Mouse (Mus musculus) lung, embryonic 14.5 days (tissue): Measurements from ENCODE around the gene Lgals2. TPM values are rescaled to one million over a fixed set of nuclear protein-coding genes. Genes with fewer than 3 reads are reported as not detected.

Experiments used
- ATAC-seq: fragments of 200-750 bp; cut with Nextera tagmentation; 2 replicates; pipeline ENCODE4 v1.8.0; 2017; ENCODE audit warnings: mild to moderate bottlenecking, moderate TSS enrichment, moderate library complexity; ENCODE audit not compliant: insufficient read depth
- DNase-seq: peaks from one replicate; pipeline ENCODE4 v3.0.0-alpha.2; 2015
- H3K27ac ChIP-seq: fragments of 300-500 bp; sonication (generic); 2 replicates; pipeline ENCODE4 v1.5.1; 2014; ENCODE audit warnings: low read depth, mild to moderate bottlenecking, moderate library complexity
- H3K27me3 ChIP-seq: fragments of 300-500 bp; sonication (generic); 2 replicates; pipeline ENCODE4 v1.6.1; 2014; ENCODE audit warnings: low read length, control low read depth; ENCODE audit not compliant: insufficient read depth
- H3K36me3 ChIP-seq: fragments of 300-500 bp; sonication (generic); 2 replicates; pipeline ENCODE4 v1.6.1; 2014; ENCODE audit warnings: control low read depth; ENCODE audit not compliant: insufficient read depth
- H3K4me1 ChIP-seq: fragments of 300-500 bp; sonication (generic); 2 replicates; pipeline ENCODE4 v1.6.1; 2014; ENCODE audit warnings: antibody characterized with exemption, control low read depth; ENCODE audit not compliant: insufficient read depth
- H3K4me2 ChIP-seq: fragments of 300-500 bp; sonication (generic); 2 replicates; pipeline ENCODE4 v1.6.1; 2014; ENCODE audit warnings: mild to moderate bottlenecking
- H3K4me3 ChIP-seq: fragments of 300-500 bp; sonication (generic); 2 replicates; pipeline ENCODE4 v1.5.1; 2014; ENCODE audit warnings: low read depth, low read length
- H3K9ac ChIP-seq: fragments of 300-500 bp; sonication (generic); 2 replicates; pipeline ENCODE4 v1.6.1; 2014
- H3K9me3 ChIP-seq: fragments of 300-500 bp; sonication (generic); 2 replicates; pipeline ENCODE4 v1.6.1; 2016; ENCODE audit warnings: low read depth, low read length, control low read depth
- CTCF ChIP-seq: IDR thresholded peaks from 2 replicates; pipeline ENCODE4 v1.5.1; 2016; ENCODE audit warnings: antibody characterized with exemption, low read depth
- WGBS: fragments of 180-500 bp; shearing (Covaris S2); extraction: QIAGEN DNeasy Blood & Tissue Kit; methylation state at CpG from one replicate; pipeline ENCODE4 v1.1.7; 2014; 5-methylcytosine and 5-hydroxymethylcytosine counted together
- polyA plus RNA-seq: library from polyadenylated mRNA; unstranded; fragments of >200 nt; fragmentation: Nextera tagmentation; extraction: Ambion mirVana; gene quantifications from 2 replicates; pipeline ENCODE4 v1.2.1, GENCODE M21; 2014

Gene Lgals2
- polyA plus RNA-seq, 1 experiment from 2014 or later: 0.34 TPM

GRCm38 (mm10) chr15:78832701-78833123, 22.6 kb downstream of the Lgals2 start:
- WGBS: 18% methylated on average over 14 of the region's 14 CpGs
- peaks cover 52% of the 10 kb centered on the region for H3K4me1 ChIP-seq

GRCm38 (mm10) chr15:78831720-78832657, 23.3 kb downstream of the Lgals2 start:
- H3K27ac ChIP-seq: peak overlapping the region; percentile 97
- H3K4me2 ChIP-seq: peak overlapping the region; percentile 51
- no peaks in the 10 kb centered on the region for H3K9me3 ChIP-seq
- peak; percentile 83 for DNase-seq
- no peak for TF ChIP-seq CTCF
- ATAC-seq: peak; percentile 76
- peaks cover 52% of the 10 kb centered on the region for H3K4me1 ChIP-seq
- peak overlapping the region; percentile 23 for H3K9ac ChIP-seq
- H3K27me3 ChIP-seq: no peaks in the 10 kb centered on the region
- H3K36me3 ChIP-seq: no peaks in the 10 kb centered on the region
- H3K4me3 ChIP-seq: peak overlapping the region; percentile 19
- WGBS: 32% methylated on average over 19 of the region's 19 CpGs

More at GRCm38 (mm10) chr15:78832701-78833123, 22.6 kb downstream of the Lgals2 start:
- H3K27me3 ChIP-seq: no peaks in the 10 kb centered on the region
- peak overlapping the region; percentile 51 for H3K4me2 ChIP-seq
- H3K36me3 ChIP-seq: no peaks in the 10 kb centered on the region
- DNase-seq (peak; percentile 85), ATAC-seq (peak; percentile 74)
- H3K4me3 ChIP-seq: peak overlapping the region; percentile 4; the same call in 1 of the 2 replicates
- no peaks in the 10 kb centered on the region for H3K9me3 ChIP-seq
- H3K27ac ChIP-seq: peak overlapping the region; percentile 97
- no peak for TF ChIP-seq CTCF
- H3K9ac ChIP-seq: peak overlapping the region; percentile 34; the same call in 1 of the 2 replicates

- Histone ChIP-seq H3K4me2 (peak overlapping the region; percentile 51; the same call in 1 of the 2 replicates), H3K9ac (no peak overlapping the region), H3K4me1 (peaks cover 46% of the 10 kb centered on the region), H3K27ac (peak overlapping the region; percentile 97; the same call in 1 of the 2 replicates), H3K27me3 (no peaks in the 10 kb centered on the region), H3K4me3 (no peak overlapping the region), H3K9me3 (no peaks in the 10 kb centered on the region), H3K36me3 (no peaks in the 10 kb centered on the region)
- 55% methylated on average over 10 of the region's 10 CpGs for WGBS
- no peak for DNase-seq
- no peak for ATAC-seq
- TF ChIP-seq CTCF: peak; percentile 36; the same call in 1 of the 2 replicates
Observed at GRCm38 (mm10) chr15:78830742-78831719, 24.3 kb downstream of the Lgals2 start.

- H3K9ac ChIP-seq: no peak overlapping the region
- DNase-seq (no peak), ATAC-seq (no peak)
- no peaks in the 10 kb centered on the region for H3K9me3 ChIP-seq
- H3K4me1 ChIP-seq: peaks cover 32% of the 10 kb centered on the region
- no peak overlapping the region for H3K4me3 ChIP-seq
- no peak overlapping the region for H3K27ac ChIP-seq
- no peak overlapping the region for H3K4me2 ChIP-seq
- TF ChIP-seq CTCF: peak; percentile 60
- H3K27me3 ChIP-seq: no peaks in the 10 kb centered on the region
- 90% methylated on average over 1 of the region's 1 CpGs for WGBS
- no peaks in the 10 kb centered on the region for H3K36me3 ChIP-seq
Observed at GRCm38 (mm10) chr15:78829636-78830035, 25.7 kb downstream of the Lgals2 start.

GRCm38 (mm10) chr15:78828315-78828714, 27.0 kb downstream of the Lgals2 start:
- peak; percentile 33; the same call in 1 of the 2 replicates for TF ChIP-seq CTCF
- DNase-seq (no peak), ATAC-seq (no peak)
- H3K9me3 ChIP-seq: no peaks in the 10 kb centered on the region
- no peak overlapping the region for H3K4me2 ChIP-seq
- H3K36me3 ChIP-seq: no peaks in the 10 kb centered on the region
- no peak overlapping the region for H3K4me3 ChIP-seq
- 0 out of 2 replicates have a peak overlapping the region, but pooled peaks have one; percentile 20 for H3K27ac ChIP-seq
- 18% methylated on average over 5 of the region's 5 CpGs for WGBS
- H3K9ac ChIP-seq: peak overlapping the region; percentile 13; the same call in 1 of the 2 replicates
- H3K4me1 ChIP-seq: peaks cover 20% of the 10 kb centered on the region
- H3K27me3 ChIP-seq: no peaks in the 10 kb centered on the region
